Mouse (Mus musculus) forebrain, embryonic 11.5 days (tissue): ENCODE results near the gene Tagln2. TPM values are rescaled to one million over a fixed set of nuclear protein-coding genes. Genes with fewer than 3 reads are reported as not detected.

Experiments used
- ATAC-seq: fragments of 200-750 bp; cut with Nextera tagmentation; replicated peaks from 2 replicates; pipeline ENCODE4 v1.8.0; 2017; ENCODE audit warnings: moderate TSS enrichment; ENCODE audit not compliant: low FRiP score
- DNase-seq: peaks from one replicate; pipeline ENCODE4 v3.0.0-alpha.2; 2017; ENCODE audit warnings: low spot score
- H3K27ac ChIP-seq: fragments of 300-500 bp; sonication (generic); 2 replicates; pipeline ENCODE4 v1.5.1; 2014; ENCODE audit warnings: low read depth, low read length
- H3K27me3 ChIP-seq: fragments of 300-500 bp; sonication (generic); 2 replicates; pipeline ENCODE4 v1.6.1; 2014; ENCODE audit warnings: mild to moderate bottlenecking, low read length, mixed read lengths; ENCODE audit not compliant: control insufficient read depth, insufficient read depth
- H3K36me3 ChIP-seq: fragments of 300-500 bp; sonication (generic); 2 replicates; pipeline ENCODE4 v1.6.1; 2014; ENCODE audit warnings: mild to moderate bottlenecking, low read length, moderate library complexity, mixed read lengths; ENCODE audit not compliant: control insufficient read depth, insufficient read depth
- H3K4me1 ChIP-seq: fragments of 300-500 bp; sonication (generic); replicated peaks from 2 replicates; pipeline ENCODE4 v1.6.1; 2014; ENCODE audit warnings: low read length, mixed read lengths; ENCODE audit not compliant: control insufficient read depth, insufficient read depth
- H3K4me2 ChIP-seq: fragments of 300-500 bp; sonication (generic); 2 replicates; pipeline ENCODE4 v1.6.1; 2014; ENCODE audit warnings: low read depth, mild to moderate bottlenecking, low read length, moderate library complexity, mixed read lengths; ENCODE audit not compliant: severe bottlenecking
- H3K4me3 ChIP-seq: fragments of 300-500 bp; sonication (generic); 2 replicates; pipeline ENCODE4 v1.5.1; 2014; ENCODE audit warnings: low read depth, low read length
- H3K9ac ChIP-seq: fragments of 300-500 bp; sonication (generic); 2 replicates; pipeline ENCODE4 v1.6.1; 2014; ENCODE audit warnings: low read length
- H3K9me3 ChIP-seq: fragments of 300-500 bp; sonication (generic); 2 replicates; pipeline ENCODE4 v1.6.1; 2016; ENCODE audit warnings: low read length, mixed read lengths; ENCODE audit not compliant: control insufficient read depth
- WGBS: fragments of 180-500 bp; shearing (Covaris S2); extraction: QIAGEN DNeasy Blood & Tissue Kit; methylation state at CpG from one replicate; pipeline ENCODE4 v1.1.7; 2014; 5-methylcytosine and 5-hydroxymethylcytosine counted together
- polyA plus RNA-seq: library from polyadenylated mRNA; unstranded; fragments of >200 nt; fragmentation: Nextera tagmentation; extraction: Ambion mirVana; gene quantifications from 2 replicates; pipeline ENCODE4 v1.2.1, GENCODE M21; 2014

The Tagln2 gene
- polyA plus RNA-seq, 1 experiment from 2014 or later = 38.6 TPM

DNA sequence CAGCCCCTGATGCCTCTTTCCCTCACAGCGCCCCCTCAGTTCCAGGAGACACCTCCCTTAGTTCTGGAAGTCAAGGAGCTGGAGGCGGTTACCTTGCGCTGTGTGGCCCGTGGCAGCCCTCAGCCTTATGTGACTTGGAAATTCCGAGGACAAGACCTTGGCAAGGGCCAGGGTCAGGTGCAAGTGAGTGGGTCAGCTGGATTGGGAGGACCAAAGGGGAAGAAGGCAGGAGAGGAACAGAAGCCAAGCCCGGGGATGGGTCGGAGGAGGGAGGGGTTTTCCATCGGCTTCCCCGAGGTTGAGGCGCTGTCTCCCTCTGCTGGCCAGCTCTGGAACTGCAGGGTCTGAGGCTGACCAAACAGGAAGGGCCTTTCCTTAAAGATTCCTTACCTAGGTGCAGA is 9.6 kb upstream of the Tagln2 start:
- no peak overlapping the region for H3K27ac ChIP-seq
- peak; percentile 29 for ATAC-seq
- peak overlapping the region; percentile 29; the same call in 1 of the 2 replicates for H3K4me2 ChIP-seq
- H3K9me3 ChIP-seq = no peaks in the 10 kb centered on the region
- H3K4me3 ChIP-seq = no peak overlapping the region
- H3K27me3 ChIP-seq = no peaks in the 10 kb centered on the region
- H3K4me1 ChIP-seq = peaks cover 24% of the 10 kb centered on the region
- peaks cover 3% of the 10 kb centered on the region; the same call in 1 of the 2 replicates for H3K36me3 ChIP-seq
- 8% methylated on average over 10 of the region's 10 CpGs for WGBS
- H3K9ac ChIP-seq = no peak overlapping the region
- peak; percentile 94 for DNase-seq

DNA sequence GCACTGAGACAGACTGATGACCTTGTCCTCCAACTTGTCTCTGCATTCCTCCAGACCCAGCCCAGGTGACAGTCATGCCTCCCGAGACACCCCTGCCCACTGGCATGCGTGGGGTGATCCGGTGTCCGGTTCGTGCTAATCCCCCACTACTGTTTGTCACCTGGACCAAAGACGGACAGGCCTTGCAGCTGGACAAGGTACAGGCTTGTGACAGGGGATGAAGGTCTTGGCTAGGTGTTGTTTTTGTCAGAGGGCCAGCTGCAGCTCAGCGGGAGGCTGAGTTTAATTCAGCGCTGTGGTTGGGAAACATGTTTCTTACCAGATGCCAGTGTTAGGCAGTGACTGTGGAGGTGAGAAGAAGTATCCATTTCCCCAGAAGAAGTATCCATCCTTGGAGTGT is 7.8 kb upstream of the Tagln2 start:
- Histone ChIP-seq H3K4me1 (peaks cover 6% of the 10 kb centered on the region), H3K4me3 (no peak overlapping the region), H3K9ac (no peak overlapping the region), H3K27me3 (no peaks in the 10 kb centered on the region), H3K27ac (no peak overlapping the region), H3K9me3 (no peaks in the 10 kb centered on the region), H3K4me2 (no peak overlapping the region), H3K36me3 (peaks cover 4% of the 10 kb centered on the region)
- no peak for ATAC-seq
- WGBS = 91% methylated on average over 8 of the region's 8 CpGs
- DNase-seq = no peak

DNA sequence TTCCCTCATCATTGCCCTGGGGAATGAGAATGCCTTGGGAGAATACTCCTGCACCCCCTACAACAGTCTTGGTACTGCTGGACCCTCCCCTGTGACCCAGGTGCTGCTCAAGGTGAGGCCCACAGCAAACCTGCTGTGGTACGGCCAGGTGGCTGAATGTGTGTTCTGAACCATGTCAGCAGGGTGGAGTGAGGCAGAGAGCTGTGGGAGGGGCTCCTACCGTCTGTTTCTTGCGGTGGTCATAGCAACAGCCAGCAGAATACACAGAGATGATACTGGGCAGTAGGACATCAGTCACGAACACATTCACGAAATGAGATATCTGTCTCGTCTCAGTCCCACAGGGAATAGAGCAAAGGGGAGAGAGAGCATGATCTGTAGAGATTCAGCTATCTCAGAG is 6.3 kb upstream of the Tagln2 start:
- Histone ChIP-seq H3K27ac (no peak overlapping the region), H3K9me3 (no peaks in the 10 kb centered on the region), H3K9ac (no peak overlapping the region), H3K4me3 (no peak overlapping the region), H3K4me1 (peaks cover 2% of the 10 kb centered on the region; the same call in 1 of the 2 replicates), H3K4me2 (no peak overlapping the region), H3K36me3 (peaks cover 11% of the 10 kb centered on the region), H3K27me3 (no peaks in the 10 kb centered on the region; the same call in 1 of the 2 replicates)
- 91% methylated on average over 6 of the region's 6 CpGs for WGBS
- ATAC-seq = no peak
- DNase-seq = no peak

DNA sequence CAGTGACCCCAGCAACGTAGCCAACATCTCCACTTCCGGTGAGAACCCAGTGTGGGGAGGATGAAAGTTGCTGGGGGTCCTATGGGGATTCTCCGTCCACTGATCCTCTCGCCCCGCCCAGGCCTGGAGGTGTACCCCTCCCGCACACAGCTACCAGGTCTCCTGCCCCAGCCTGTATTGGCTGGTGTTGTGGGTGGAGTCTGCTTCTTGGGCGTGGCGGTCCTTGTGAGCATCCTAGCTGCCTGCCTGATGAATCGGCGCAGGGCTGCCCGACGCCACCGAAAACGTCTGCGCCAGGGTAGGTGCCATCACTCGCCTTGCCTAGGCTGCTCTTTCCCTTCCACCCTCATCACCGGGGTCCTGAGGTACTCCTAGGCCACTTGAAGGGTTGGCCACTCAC is 3.8 kb upstream of the Tagln2 start:
- ATAC-seq = no peak
- 83% methylated on average over 17 of the region's 17 CpGs for WGBS
- H3K4me2 ChIP-seq = no peak overlapping the region

DNA sequence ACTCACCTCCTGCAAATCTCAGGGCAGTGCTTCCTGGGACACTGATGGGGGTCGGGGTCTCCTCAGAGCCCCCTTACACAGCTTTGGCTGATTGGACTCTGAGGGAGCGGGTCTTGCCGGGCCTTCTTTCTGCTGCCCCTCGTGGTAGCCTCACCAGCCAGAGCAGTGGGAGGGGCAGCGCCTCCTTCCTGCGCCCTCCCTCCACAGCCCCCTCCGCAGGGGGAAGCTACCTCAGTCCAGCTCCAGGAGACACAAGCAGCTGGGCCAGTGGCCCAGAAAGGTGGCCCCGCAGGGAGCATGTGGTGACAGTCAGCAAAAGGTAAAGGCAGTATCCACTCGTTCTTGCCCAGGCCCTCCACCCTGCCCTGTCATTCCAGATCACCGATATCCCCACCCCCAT is 2.4 kb upstream of the Tagln2 start:
- no peak for DNase-seq
- ATAC-seq = no peak
- H3K27me3 ChIP-seq = peaks cover 23% of the 10 kb centered on the region

More for the DNA sequence above, 3.8 kb upstream of the Tagln2 start:
- no peak for DNase-seq
- H3K36me3 ChIP-seq = peaks cover 11% of the 10 kb centered on the region
- peaks cover 10% of the 10 kb centered on the region; the same call in 1 of the 2 replicates for H3K4me1 ChIP-seq
- no peaks in the 10 kb centered on the region for H3K9me3 ChIP-seq
- H3K27me3 ChIP-seq = peaks cover 15% of the 10 kb centered on the region
- no peak overlapping the region for H3K27ac ChIP-seq
- no peak overlapping the region for H3K9ac ChIP-seq
- no peak overlapping the region for H3K4me3 ChIP-seq

DNA sequence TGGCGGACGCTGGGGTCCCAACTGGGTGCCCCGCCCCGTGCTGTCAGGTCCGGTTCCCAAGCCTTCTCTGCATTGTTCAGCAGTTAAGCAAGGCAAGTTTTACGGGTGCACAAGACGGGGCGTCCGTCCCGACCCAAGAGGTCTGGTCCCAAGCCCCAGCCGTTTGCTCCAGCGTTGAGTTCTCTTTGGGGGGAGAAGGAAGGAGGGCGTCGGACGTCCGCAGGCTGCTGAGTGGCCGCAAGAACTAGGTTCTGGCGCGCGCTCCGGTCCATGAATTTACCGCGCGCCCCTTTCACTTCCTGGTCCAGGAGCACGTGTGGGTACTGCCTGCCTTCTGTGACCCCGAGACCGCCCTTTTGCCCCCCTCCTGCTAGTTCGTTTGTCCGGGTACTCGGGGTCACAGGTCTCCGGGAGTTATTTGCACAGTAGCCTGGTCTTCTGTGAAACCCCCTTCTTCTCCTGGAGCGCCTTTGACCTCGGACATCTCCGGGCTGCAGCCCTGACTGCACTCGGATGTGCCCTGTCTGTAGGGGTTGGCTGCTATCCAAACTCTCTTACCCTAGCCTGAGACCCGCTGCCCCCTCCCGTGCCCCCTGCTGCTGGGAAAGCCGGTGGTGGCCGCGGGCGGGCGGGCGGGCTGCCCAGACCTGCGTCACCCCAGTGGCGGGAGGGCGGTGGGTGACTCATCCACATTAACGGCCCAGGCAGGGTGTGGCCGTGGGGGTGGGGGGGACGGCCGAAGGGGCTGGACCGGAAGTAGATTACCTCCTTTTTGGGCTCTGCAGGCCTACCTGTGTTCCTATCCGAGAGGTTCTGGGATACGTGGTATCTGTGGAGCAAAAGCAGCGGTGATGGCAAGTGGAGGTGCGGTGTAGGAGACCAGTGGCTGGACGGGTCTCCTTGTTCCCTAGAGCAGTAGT is 864 bp downstream of the Tagln2 start:
- no peak overlapping the region for H3K27ac ChIP-seq

More for the DNA sequence above, 2.4 kb upstream of the Tagln2 start:
- peaks cover 15% of the 10 kb centered on the region; the same call in 1 of the 2 replicates for H3K4me1 ChIP-seq
- H3K4me2 ChIP-seq = no peak overlapping the region
- no peak overlapping the region for H3K9ac ChIP-seq
- H3K4me3 ChIP-seq = no peak overlapping the region
- peaks cover 11% of the 10 kb centered on the region for H3K36me3 ChIP-seq
- no peak overlapping the region for H3K27ac ChIP-seq
- H3K9me3 ChIP-seq = no peaks in the 10 kb centered on the region
- WGBS = 86% methylated on average over 10 of the region's 10 CpGs

DNA sequence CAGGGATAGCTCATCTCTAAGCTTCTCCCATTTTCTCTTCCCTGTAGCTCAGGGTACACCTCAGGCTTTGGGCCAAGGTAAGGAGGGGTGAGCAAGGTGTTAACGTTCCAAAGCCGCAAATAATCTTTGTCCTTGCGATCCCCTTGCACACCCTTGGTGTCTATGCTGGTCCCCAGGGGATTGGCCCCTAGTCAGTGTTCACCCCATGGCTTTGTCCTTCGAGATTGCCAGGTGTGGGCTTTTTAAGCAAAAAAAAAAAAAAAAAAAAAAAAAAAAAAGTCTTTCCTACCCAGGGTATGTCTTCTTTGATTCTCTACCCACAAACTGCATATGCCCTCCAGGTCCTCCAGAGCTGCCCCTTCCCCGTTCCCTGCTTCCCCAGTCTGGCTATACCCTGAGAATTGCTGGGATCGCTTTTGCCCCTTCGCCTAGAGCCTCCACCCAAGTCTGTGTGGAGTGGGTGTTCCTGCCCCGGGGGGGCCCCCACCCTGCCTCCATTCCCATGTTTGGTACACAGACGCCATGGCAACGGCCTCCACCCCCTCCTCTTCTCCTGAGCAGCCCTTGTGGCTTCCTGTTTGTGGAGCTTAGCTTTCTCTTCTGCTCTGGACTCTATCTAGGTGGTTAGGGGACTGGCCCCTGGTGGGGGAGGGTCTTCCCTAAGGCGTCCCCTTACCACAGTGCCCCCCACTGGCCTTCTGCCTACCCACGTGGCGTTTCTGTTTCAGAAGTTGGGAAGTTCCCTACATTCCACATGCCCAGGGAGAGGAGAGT is 1.7 kb downstream of the Tagln2 start:
- Histone ChIP-seq H3K36me3 (peaks cover 8% of the 10 kb centered on the region), H3K4me2 (peak overlapping the region; percentile 58), H3K9ac (no peak overlapping the region), H3K9me3 (no peaks in the 10 kb centered on the region), H3K27me3 (peaks cover 23% of the 10 kb centered on the region), H3K4me3 (peak overlapping the region; percentile 36), H3K27ac (no peak overlapping the region), H3K4me1 (peaks cover 24% of the 10 kb centered on the region; the same call in 1 of the 2 replicates)
- no peak for ATAC-seq
- no peak for DNase-seq
- 43% methylated on average over 13 of the region's 13 CpGs for WGBS

More for the DNA sequence above, 864 bp downstream of the Tagln2 start:
- 3% methylated on average over 56 of the region's 56 CpGs for WGBS
- peaks cover 23% of the 10 kb centered on the region for H3K27me3 ChIP-seq
- H3K4me1 ChIP-seq = peaks cover 24% of the 10 kb centered on the region; the same call in 1 of the 2 replicates
- peak; percentile 22; the same call in 1 of the 2 replicates for ATAC-seq
- peaks cover 8% of the 10 kb centered on the region for H3K36me3 ChIP-seq
- peak overlapping the region; percentile 36 for H3K4me3 ChIP-seq
- DNase-seq = peak; percentile 73
- H3K9ac ChIP-seq = peak overlapping the region; percentile 47
- H3K9me3 ChIP-seq = no peaks in the 10 kb centered on the region
- H3K4me2 ChIP-seq = peak overlapping the region; percentile 58
